Comparison of ENCODE assay signal across 26 mouse cellular contexts in genomic region chr11:29747365-29747764, GRCm38 (mm10). TPM values are rescaled to one million over a fixed set of nuclear protein-coding genes. Genes with fewer than 3 reads are reported as not detected.
A peak's percentile ranks its signal among the peaks of the same experiment; 100 is the strongest.
DNase-seq lines count a peak whose midpoint lies in the region; ATAC-seq and TF ChIP-seq lines count a peak whose summit lies in the region.
"Had no signal": no experiment of that assay in that cellular context is flagged by ENCODE, and none has a peak within 500 bp of the region (broad histone marks: within the 10 kb centered on the region; RNA-seq: fewer than 3 reads in every experiment).

No protein-coding gene starts in this region.

- intact Hi-C loops in left cerebral cortex, adult 2 months (cut with DNase I), result loop anchor here (5.0 kb wide), 1 partner anchor 50 kb away; no protein-coding TSS in a partner anchor

- H3K79me2 ChIP-seq in myocyte (ENCODE audit: control insufficient read depth, insufficient read depth), result no peaks in the 10 kb centered on the region

- peak overlapping the region; percentile 69 for H3K27ac ChIP-seq in left cerebral cortex, adult 2 months
- no peak overlapping the region for H3K27ac ChIP-seq in forebrain, postnatal 0 days (ENCODE audit: low read depth, low read length)
- H3K27ac ChIP-seq: embryonic facial prominence, embryonic 10.5 days; embryonic facial prominence, embryonic 13.5 days; forebrain, embryonic 12.5 days; forebrain, embryonic 15.5 days; heart, adult 2 months; heart, embryonic 10.5 days; heart, embryonic 13.5 days; hindbrain, embryonic 12.5 days; hindbrain, embryonic 15.5 days had no signal

- H3K9me3 ChIP-seq in forebrain, postnatal 0 days (ENCODE audit: low read length), result no peaks in the 10 kb centered on the region
- H3K9me3 ChIP-seq: embryonic facial prominence, embryonic 10.5 days; embryonic facial prominence, embryonic 13.5 days; forebrain, embryonic 12.5 days; forebrain, embryonic 15.5 days; heart, embryonic 10.5 days; heart, embryonic 13.5 days; hindbrain, embryonic 12.5 days; hindbrain, embryonic 15.5 days had no signal

- ATAC-seq in frontal cortex, adult (ENCODE audit: low TSS enrichment), result peak; percentile 53
- no peak for ATAC-seq in forebrain, postnatal 0 days
- ATAC-seq: activated CD4-positive, CD25-positive, alpha-beta regulatory T cell, adult 4 months; forebrain, embryonic 15.5 days had no signal

- no peak overlapping the region for H3K9ac ChIP-seq in forebrain, postnatal 0 days
- H3K9ac ChIP-seq: embryonic facial prominence, embryonic 13.5 days; forebrain, embryonic 12.5 days; forebrain, embryonic 15.5 days; heart, embryonic 13.5 days; hindbrain, embryonic 12.5 days; hindbrain, embryonic 15.5 days had no signal

- no peak overlapping the region for H3K4me2 ChIP-seq in myocyte (ENCODE audit: low read depth)
- no peak overlapping the region for H3K4me2 ChIP-seq in forebrain, postnatal 0 days (ENCODE audit: low read depth)
- H3K4me2 ChIP-seq: embryonic facial prominence, embryonic 13.5 days; forebrain, embryonic 12.5 days; forebrain, embryonic 15.5 days; heart, embryonic 13.5 days; hindbrain, embryonic 12.5 days; hindbrain, embryonic 15.5 days had no signal

- peaks cover 25% of the 10 kb centered on the region for H3K36me3 ChIP-seq in myocyte (ENCODE audit: control insufficient read depth, insufficient read depth)
- H3K36me3 ChIP-seq in forebrain, postnatal 0 days (ENCODE audit: insufficient read depth), result peaks cover 39% of the 10 kb centered on the region

- TF ChIP-seq POLR2A in myocyte (IDR thresholded peaks at IDR 0.05; ENCODE audit: insufficient read length, low read depth), result no peak

- WGBS in forebrain, postnatal 0 days, result 91% methylated on average over 3 of the region's 3 CpGs

- H3K4me1 ChIP-seq in forebrain, postnatal 0 days (ENCODE audit: insufficient read depth), result no peaks in the 10 kb centered on the region
- H3K4me1 ChIP-seq: embryonic facial prominence, embryonic 10.5 days; embryonic facial prominence, embryonic 13.5 days; forebrain, embryonic 12.5 days; hindbrain, embryonic 12.5 days; hindbrain, embryonic 15.5 days had no signal

- H3K27me3 ChIP-seq in myocyte (ENCODE audit: control insufficient read depth, insufficient read depth, insufficient read length), result no peaks in the 10 kb centered on the region
- H3K27me3 ChIP-seq in forebrain, postnatal 0 days (ENCODE audit: insufficient read depth, low read length), result no peaks in the 10 kb centered on the region
- H3K27me3 ChIP-seq: embryonic facial prominence, embryonic 13.5 days; forebrain, embryonic 12.5 days; forebrain, embryonic 15.5 days; heart, embryonic 13.5 days; hindbrain, embryonic 12.5 days; hindbrain, embryonic 15.5 days had no signal

- TF ChIP-seq CTCF in left cerebral cortex, adult 2 months (IDR thresholded peaks at IDR 0.05), result no peak
- no peak for TF ChIP-seq CTCF in forebrain, postnatal 0 days (IDR thresholded peaks at IDR 0.05; ENCODE audit: low read depth)

- no peak overlapping the region for H3K4me3 ChIP-seq in left cerebral cortex, adult 2 months
- no peak overlapping the region for H3K4me3 ChIP-seq in myocyte
- H3K4me3 ChIP-seq in forebrain, postnatal 0 days (ENCODE audit: low read depth, low read length), result no peak overlapping the region
- H3K4me3 ChIP-seq: embryonic facial prominence, embryonic 10.5 days; embryonic facial prominence, embryonic 13.5 days; erythroblast, embryonic 14.5 days; forebrain, embryonic 12.5 days; forebrain, embryonic 15.5 days; heart, adult 2 months; heart, embryonic 10.5 days; heart, embryonic 13.5 days; hindbrain, embryonic 12.5 days; hindbrain, embryonic 15.5 days had no signal

- no peak for DNase-seq in frontal cortex, postnatal 10 days (ENCODE audit: low spot score in 2 of 2)
- DNase-seq in left cerebral cortex, adult 2 months (ENCODE audit: extremely low spot score in 1 of 2, low spot score in 2 of 2), result no peak
- no peak for DNase-seq in left cerebral cortex, adult 18-20 months (ENCODE audit: low spot score in 2 of 2)
- DNase-seq in forebrain, postnatal 0 days, result no peak
- DNase-seq: adrenal gland, adult 8-10 months; adrenal gland, postnatal 36 days; cerebellum, adult 11 months; cerebellum, adult 2 months; cerebellum, adult 9-11 months; cerebellum, postnatal 25 days; embryo, embryonic 11 days; gastrocnemius, postnatal 25 days; heart, adult 2 months; heart, postnatal 14 days had no signal

- H3ac ChIP-seq in myocyte (ENCODE audit: control insufficient read depth, insufficient read length), result no peak overlapping the region

TF ChIP-seq in myocyte, 11 proteins besides CTCF, POLR2A, EP300 and RAD21:
- TF ChIP-seq CEBPB (IDR thresholded peaks at IDR 0.05; ENCODE audit: insufficient read depth, poor library complexity, severe bottlenecking) (no peak), POLR2AphosphoS2 (IDR thresholded peaks at IDR 0.05; ENCODE audit: insufficient read length, low read depth) (peak; percentile 66), REST (IDR thresholded peaks at IDR 0.05; ENCODE audit: insufficient read depth, insufficient read length) (no peak), USF1 (IDR thresholded peaks at IDR 0.05; ENCODE audit: low read depth) (no peak), TCF12 (IDR thresholded peaks at IDR 0.05; ENCODE audit: insufficient read depth, poor library complexity, severe bottlenecking) (no peak), E2F4 (IDR thresholded peaks at IDR 0.05; ENCODE audit: insufficient read depth) (no peak), SRF (IDR thresholded peaks at IDR 0.05; ENCODE audit: control insufficient read depth, insufficient read length, low read depth) (no peak), MYOD1 (IDR thresholded peaks at IDR 0.05; ENCODE audit: control insufficient read depth in 1 of 3, insufficient read length in 2 of 3, low read depth in 2 of 3) (no peak)

RNA-seq across cellular contexts. Expression of gene Rtn4, which starts 54.6 kb away (rescaled TPM):
- total RNA-seq in left cerebral cortex, adult 2 months (2021), result 100 to 1,000 TPM; 607 to 709 TPM
- total RNA-seq in left cerebral cortex, adult 18-20 months (2021), result 100 to 1,000 TPM; 690 to 719 TPM
- 309 TPM for polyA plus RNA-seq in myocyte (2012; fragmentation: generic; extraction: Trizol)
- total RNA-seq in forebrain, postnatal 0 days (2014; rRNA removed), result 388 and 400 TPM in 2 replicates
- polyA plus RNA-seq in forebrain, postnatal 0 days (2015; fragmentation: Nextera tagmentation; extraction: Ambion mirVana), result 149 and 167 TPM in 2 replicates
